Mouse (Mus musculus) erythroblast, embryonic 14.5 days (primary cell): ENCODE results near the gene Il4.

Source experiments
- GATA1 ChIP-seq: IDR thresholded peaks from 2 replicates; pipeline ENCODE4 v1.6.1; 2012; ENCODE audit warnings: low read length, inconsistent platforms, mixed read lengths
- TAL1 ChIP-seq: IDR thresholded peaks from 3 replicates; pipeline ENCODE4 v1.6.1; 2012; ENCODE audit warnings: low read length, inconsistent platforms, mixed read lengths

GRCm38 (mm10) chr11:53591116-53591515 is 27.4 kb downstream of the Il4 start:
- no peak for TF ChIP-seq GATA1
- TF ChIP-seq TAL1, result no peak
